Mouse (Mus musculus) cerebellum, postnatal 4 days (tissue): ENCODE measurements at regions not wholly inside any gene's neighbourhood (a gene's known extent, or its start where the extent isn't known, plus 50 kb on each side); places are given as distances from the start of the nearest gene placed in this dataset.
"Not testable (repeated sequence)": the region's sequence is repeated elsewhere in the genome, so short reads cannot be mapped to it uniquely, and the experiment has no call there.

ENCODE experiments used
- DNase-seq, 2 experiments: peaks; one replicate each; pipeline ENCODE4 v3.0.0; 2022; ENCODE audit warnings: low spot score in 2 of 2, mixed read lengths in 1 of 2

- DNase-seq: no peak
Measured at GRCm38 (mm10) chr10:99578366-99578765, 181.1 kb downstream of the Csl start.

- DNase-seq: no peak
Measured at GRCm38 (mm10) chr10:99580191-99580590, 179.3 kb downstream of the Csl start.

- no peak for DNase-seq
Measured at GRCm38 (mm10) chr10:99581074-99581473, 178.4 kb downstream of the Csl start.

- no peak for DNase-seq
Measured at GRCm38 (mm10) chr10:99584855-99585254, 174.6 kb downstream of the Csl start.

- DNase-seq: peak in 1 of 2 experiments; percentile 29
Measured at GRCm38 (mm10) chr10:99592220-99592619, 167.2 kb downstream of the Csl start.

GRCm38 (mm10) chr10:99595659-99596058 is 163.8 kb downstream of the Csl start:
- no peak for DNase-seq

GRCm38 (mm10) chr10:99599142-99600120 is 160.0 kb downstream of the Csl start:
- DNase-seq: not testable (repeated sequence)

- no peak for DNase-seq
Measured at GRCm38 (mm10) chr10:99602331-99602730, 157.1 kb downstream of the Csl start.

- no peak for DNase-seq
Measured at GRCm38 (mm10) chr10:99604172-99604571, 155.3 kb downstream of the Csl start.

- DNase-seq: no peak
Measured at GRCm38 (mm10) chr10:99608477-99608876, 151.0 kb downstream of the Csl start.

- DNase-seq: no peak
Measured at GRCm38 (mm10) chr10:99609420-99609819, 150.0 kb downstream of the Csl start.

GRCm38 (mm10) chr10:99610890-99611289 is 148.6 kb downstream of the Csl start:
- no peak for DNase-seq

- DNase-seq: no peak
Measured at GRCm38 (mm10) chr10:99614392-99615249, 144.8 kb downstream of the Csl start.

- DNase-seq: no peak
Measured at GRCm38 (mm10) chr10:99615371-99615770, 144.1 kb downstream of the Csl start.

- peak; percentile 76 to 90 for DNase-seq
Measured at GRCm38 (mm10) chr10:99615779-99616178, 143.7 kb downstream of the Csl start.

GRCm38 (mm10) chr10:99617623-99618022 is 141.8 kb downstream of the Csl start:
- DNase-seq: no peak

GRCm38 (mm10) chr10:99619421-99620151 is 139.9 kb downstream of the Csl start:
- DNase-seq: peak; percentile 58 to 76

GRCm38 (mm10) chr10:99620489-99620888 is 139.0 kb downstream of the Csl start:
- DNase-seq: no peak

GRCm38 (mm10) chr10:99627355-99627754 is 132.1 kb downstream of the Csl start:
- no peak for DNase-seq

- no peak for DNase-seq
Measured at GRCm38 (mm10) chr10:99632250-99632985, 127.0 kb downstream of the Csl start.

- DNase-seq: no peak
Measured at GRCm38 (mm10) chr10:99635796-99636195, 123.7 kb downstream of the Csl start.
